Mouse (Mus musculus) limb, embryonic 12.5 days (tissue): ENCODE results near the gene Ptpa. TPM values are rescaled to one million over a fixed set of nuclear protein-coding genes. Genes with fewer than 3 reads are reported as not detected.

ENCODE experiments used
- ATAC-seq: fragments of 200-750 bp; cut with Nextera tagmentation; 2 replicates; pipeline ENCODE4 v1.8.0; 2017; ENCODE audit warnings: low read depth, moderate TSS enrichment; ENCODE audit not compliant: insufficient number of reproducible peaks, insufficient read depth, low FRiP score, low TSS enrichment
- H3K27ac ChIP-seq: fragments of 300-500 bp; sonication (generic); 2 replicates; pipeline ENCODE4 v1.5.1; 2016; ENCODE audit warnings: mild to moderate bottlenecking, moderate library complexity
- H3K27me3 ChIP-seq: fragments of 300-500 bp; sonication (generic); 2 replicates; pipeline ENCODE4 v1.6.1; 2016; ENCODE audit warnings: mild to moderate bottlenecking, moderate library complexity
- H3K36me3 ChIP-seq: fragments of 300-500 bp; sonication (generic); 2 replicates; pipeline ENCODE4 v1.6.1; 2016; ENCODE audit warnings: mild to moderate bottlenecking, moderate library complexity
- H3K4me1 ChIP-seq: fragments of 300-500 bp; sonication (generic); replicated peaks from 2 replicates; pipeline ENCODE4 v1.6.1; 2016
- H3K4me2 ChIP-seq: fragments of 300-500 bp; sonication (generic); 2 replicates; pipeline ENCODE4 v1.6.1; 2016; ENCODE audit warnings: mild to moderate bottlenecking, moderate library complexity
- H3K4me3 ChIP-seq: fragments of 300-500 bp; sonication (generic); replicated peaks from 2 replicates; pipeline ENCODE4 v1.5.1; 2016; ENCODE audit warnings: mild to moderate bottlenecking
- H3K9ac ChIP-seq: fragments of 300-500 bp; sonication (generic); replicated peaks from 2 replicates; pipeline ENCODE4 v1.6.1; 2016; ENCODE audit warnings: mild to moderate bottlenecking, moderate library complexity
- H3K9me3 ChIP-seq: fragments of 300-500 bp; sonication (generic); 2 replicates; pipeline ENCODE4 v1.6.1; 2016; ENCODE audit warnings: mild to moderate bottlenecking, moderate library complexity
- WGBS: fragments of 180-500 bp; shearing (Covaris S2); methylation state at CpG from one replicate; pipeline ENCODE4 v1.1.7; 2016; 5-methylcytosine and 5-hydroxymethylcytosine counted together
- microRNA-seq: library from miRNA; unstranded; fragments of <30 nt; microRNA quantifications from one replicate; pipeline ENCODE4, GENCODE M21; 2017
- polyA plus RNA-seq: library from polyadenylated mRNA; unstranded; fragments of >200 nt; fragmentation: Nextera tagmentation; extraction: Ambion mirVana; gene quantifications from 2 replicates; pipeline ENCODE4 v1.2.1, GENCODE M21; 2016

Gene Ptpa
- polyA plus RNA-seq, 1 experiment from 2014 or later = 154 TPM

GRCm38 (mm10) chr2:30475457-30475856, 59.6 kb downstream of the Ptpa start:
- Histone ChIP-seq H3K4me1 (peaks cover 13% of the 10 kb centered on the region), H3K9ac (no peak overlapping the region), H3K4me3 (no peak overlapping the region), H3K9me3 (no peaks in the 10 kb centered on the region), H3K27ac (no peak overlapping the region), H3K4me2 (no peak overlapping the region), H3K36me3 (no peaks in the 10 kb centered on the region), H3K27me3 (no peaks in the 10 kb centered on the region)
- WGBS = 84% methylated on average over 7 of the region's 7 CpGs
- no peak for ATAC-seq

- no peak for ATAC-seq
- Histone ChIP-seq H3K27me3 (no peaks in the 10 kb centered on the region), H3K4me2 (no peak overlapping the region), H3K27ac (no peak overlapping the region), H3K36me3 (no peaks in the 10 kb centered on the region), H3K4me1 (peaks cover 9% of the 10 kb centered on the region), H3K9me3 (no peaks in the 10 kb centered on the region), H3K4me3 (no peak overlapping the region), H3K9ac (peak overlapping the region; percentile 23; the same call in 1 of the 2 replicates)
- 66% methylated on average over 2 of the region's 2 CpGs for WGBS
Measured at GRCm38 (mm10) chr2:30476241-30476640, 60.4 kb downstream of the Ptpa start.

- Histone ChIP-seq H3K4me3 (no peak overlapping the region), H3K4me1 (peaks cover 13% of the 10 kb centered on the region), H3K9ac (no peak overlapping the region), H3K36me3 (no peaks in the 10 kb centered on the region), H3K9me3 (no peaks in the 10 kb centered on the region), H3K4me2 (no peak overlapping the region), H3K27ac (no peak overlapping the region; the same call in 1 of the 2 replicates), H3K27me3 (no peaks in the 10 kb centered on the region)
- 68% methylated on average over 1 of the region's 1 CpGs for WGBS
- ATAC-seq = no peak
Measured at GRCm38 (mm10) chr2:30478526-30478925, 62.7 kb downstream of the Ptpa start.

GRCm38 (mm10) chr2:30487597-30487996, 71.8 kb downstream of the Ptpa start:
- WGBS = 45% methylated on average over 7 of the region's 7 CpGs
- H3K27me3 ChIP-seq = no peaks in the 10 kb centered on the region
- H3K9me3 ChIP-seq = no peaks in the 10 kb centered on the region
- H3K27ac ChIP-seq = no peak overlapping the region
- H3K9ac ChIP-seq = no peak overlapping the region
- no peak overlapping the region for H3K4me3 ChIP-seq
- H3K36me3 ChIP-seq = no peaks in the 10 kb centered on the region
- no peak for ATAC-seq
- peaks cover 10% of the 10 kb centered on the region for H3K4me1 ChIP-seq
- H3K4me2 ChIP-seq = no peak overlapping the region

- Histone ChIP-seq H3K4me2 (no peak overlapping the region), H3K27me3 (no peaks in the 10 kb centered on the region), H3K9ac (no peak overlapping the region), H3K4me3 (no peak overlapping the region), H3K9me3 (no peaks in the 10 kb centered on the region), H3K4me1 (peaks cover 6% of the 10 kb centered on the region; the same call in 1 of the 2 replicates), H3K36me3 (no peaks in the 10 kb centered on the region), H3K27ac (no peak overlapping the region)
- WGBS = 57% methylated on average over 2 of the region's 2 CpGs
- no peak for ATAC-seq
Measured at GRCm38 (mm10) chr2:30490384-30490783, 74.5 kb downstream of the Ptpa start.

- Histone ChIP-seq H3K4me2 (peak overlapping the region; percentile 58), H3K27me3 (no peaks in the 10 kb centered on the region), H3K27ac (no peak overlapping the region), H3K4me3 (no peak overlapping the region), H3K9me3 (no peaks in the 10 kb centered on the region), H3K4me1 (peaks cover 8% of the 10 kb centered on the region), H3K9ac (peak overlapping the region; percentile 12; the same call in 1 of the 2 replicates), H3K36me3 (no peaks in the 10 kb centered on the region)
- ATAC-seq = peak; percentile 63
- WGBS = 78% methylated on average over 8 of the region's 8 CpGs
Measured at GRCm38 (mm10) chr2:30495000-30495908, 79.4 kb downstream of the Ptpa start.

- peak overlapping the region; percentile 12; the same call in 1 of the 2 replicates for H3K9ac ChIP-seq
- no peaks in the 10 kb centered on the region for H3K27me3 ChIP-seq
- 29% methylated on average over 22 of the region's 22 CpGs for WGBS
- peak; percentile 92 for ATAC-seq
- no peaks in the 10 kb centered on the region for H3K36me3 ChIP-seq
- H3K4me2 ChIP-seq = peak overlapping the region; percentile 58
- peak overlapping the region; percentile 34 for H3K4me3 ChIP-seq
- H3K27ac ChIP-seq = 0 out of 2 replicates have a peak overlapping the region, but pooled peaks have one; percentile 17
- peaks cover 8% of the 10 kb centered on the region for H3K4me1 ChIP-seq
- H3K9me3 ChIP-seq = no peaks in the 10 kb centered on the region
Measured at GRCm38 (mm10) chr2:30495909-30496861, 80.3 kb downstream of the Ptpa start.

Small RNA genes within 50 kb of the gene (microRNA-seq; reads per million reads assigned to microRNA genes)
- not detected for gene Gm47292

Other genes with a start within 250 kb of the Ptpa start
- gene Endog, start 244.5 kb upstream of the Ptpa start, polyA plus RNA-seq = 17.9 and 18.4 TPM in 2 replicates
- gene Spout1, start 237.6 kb upstream of the Ptpa start, polyA plus RNA-seq = 84.5 and 90.7 TPM in 2 replicates
- gene Kyat1, start 210.2 kb upstream of the Ptpa start, polyA plus RNA-seq = 8.2 and 8.7 TPM in 2 replicates
- 33.5 and 37.5 TPM in 2 replicates for gene Lrrc8a, start 178.3 kb upstream of the Ptpa start, polyA plus RNA-seq
- gene Gm28035, start 175.5 kb upstream of the Ptpa start, polyA plus RNA-seq = 0.40 TPM in 1 of 2 replicates, not detected in the other
- gene Phyhd1, start 149.8 kb upstream of the Ptpa start, polyA plus RNA-seq = 2.6 and 3.6 TPM in 2 replicates
- not detected in 2 replicates for gene Gm28038, start 135.0 kb upstream of the Ptpa start, polyA plus RNA-seq
- gene Dolk, start 129.7 kb upstream of the Ptpa start, polyA plus RNA-seq = 27.7 and 28.7 TPM in 2 replicates
- gene Nup188, start 129.6 kb upstream of the Ptpa start, polyA plus RNA-seq = 32.0 and 41.4 TPM in 2 replicates
- gene Sh3glb2, start 56.7 kb upstream of the Ptpa start, polyA plus RNA-seq = 85.1 and 91.0 TPM in 2 replicates
- 26.9 and 30.6 TPM in 2 replicates for gene Miga2, start 51.8 kb upstream of the Ptpa start, polyA plus RNA-seq
- gene Dolpp1, start 23.8 kb upstream of the Ptpa start, polyA plus RNA-seq = 33.2 and 39.1 TPM in 2 replicates
- gene Crat, start 226 bp upstream of the Ptpa start, polyA plus RNA-seq = 24.4 and 27.5 TPM in 2 replicates
- 3.6 and 4.5 TPM in 2 replicates for gene Ier5l, start 58.2 kb downstream of the Ptpa start, polyA plus RNA-seq
- gene Cstad, start 179.0 kb downstream of the Ptpa start, polyA plus RNA-seq = 0.63 and 1.7 TPM in 2 replicates